Mouse (Mus musculus) intestine, embryonic 15.5 days (tissue): ENCODE data around the gene Cadps. TPM values are rescaled to one million over a fixed set of nuclear protein-coding genes. Genes with fewer than 3 reads are reported as not detected.
A peak's percentile ranks its signal among the peaks of the same experiment; 100 is the strongest.
"Not testable (repeated sequence)": the region's sequence is repeated elsewhere in the genome, so short reads cannot be mapped to it uniquely, and the experiment has no call there.

Experiments
- ATAC-seq: fragments of 200-750 bp; cut with Nextera tagmentation; 2 replicates; pipeline ENCODE4 v1.8.0; 2017; ENCODE audit warnings: moderate TSS enrichment, moderate library complexity
- H3K27ac ChIP-seq: fragments of 300-500 bp; sonication (generic); 2 replicates; pipeline ENCODE4 v1.5.1; 2015; ENCODE audit warnings: mild to moderate bottlenecking, inconsistent platforms
- H3K27me3 ChIP-seq: fragments of 300-500 bp; sonication (generic); replicated peaks from 2 replicates; pipeline ENCODE4 v1.6.1; 2015; ENCODE audit warnings: inconsistent platforms
- H3K36me3 ChIP-seq: fragments of 300-500 bp; sonication (generic); 2 replicates; pipeline ENCODE4 v1.6.1; 2015; ENCODE audit warnings: inconsistent platforms
- H3K4me1 ChIP-seq: fragments of 300-500 bp; sonication (generic); replicated peaks from 2 replicates; pipeline ENCODE4 v1.6.1; 2015; ENCODE audit warnings: inconsistent platforms
- H3K4me2 ChIP-seq: fragments of 300-500 bp; sonication (generic); replicated peaks from 2 replicates; pipeline ENCODE4 v1.6.1; 2015; ENCODE audit warnings: mild to moderate bottlenecking, inconsistent platforms
- H3K4me3 ChIP-seq: fragments of 300-500 bp; sonication (generic); replicated peaks from 2 replicates; pipeline ENCODE4 v1.5.1; 2015; ENCODE audit warnings: inconsistent platforms
- H3K9ac ChIP-seq: fragments of 300-500 bp; sonication (generic); 2 replicates; pipeline ENCODE4 v1.6.1; 2015; ENCODE audit warnings: inconsistent platforms
- H3K9me3 ChIP-seq: fragments of 300-500 bp; sonication (generic); 2 replicates; pipeline ENCODE4 v1.6.1; 2016; ENCODE audit warnings: inconsistent platforms
- WGBS: fragments of 180-500 bp; shearing (Covaris S2); methylation state at CpG from one replicate; pipeline ENCODE4 v1.1.7; 2015; 5-methylcytosine and 5-hydroxymethylcytosine counted together
- polyA plus RNA-seq: library from polyadenylated mRNA; unstranded; fragments of >200 nt; fragmentation: Nextera tagmentation; extraction: Ambion mirVana; gene quantifications from 2 replicates; pipeline ENCODE4 v1.2.1, GENCODE M21; 2015

The Cadps gene
- polyA plus RNA-seq, 1 experiment from 2014 or later: 2.5 TPM

GRCm38 (mm10) chr14:12575105-12575504 lies 247.8 kb downstream of the Cadps start:
- no peak overlapping the region for H3K4me2 ChIP-seq
- no peak overlapping the region for H3K4me3 ChIP-seq
- no peak for ATAC-seq
- no peaks in the 10 kb centered on the region for H3K4me1 ChIP-seq
- no peak overlapping the region for H3K27ac ChIP-seq
- 28% methylated on average over 3 of the region's 3 CpGs for WGBS
- H3K9ac ChIP-seq: no peak overlapping the region
- no peaks in the 10 kb centered on the region for H3K36me3 ChIP-seq
- no peaks in the 10 kb centered on the region for H3K27me3 ChIP-seq
- H3K9me3 ChIP-seq: no peaks in the 10 kb centered on the region

- no peak overlapping the region for H3K27ac ChIP-seq
- no peak for ATAC-seq
Observed at GRCm38 (mm10) chr14:12574336-12574735, 248.5 kb downstream of the Cadps start.

GRCm38 (mm10) chr14:12561730-12562129 lies 261.1 kb downstream of the Cadps start:
- H3K9me3 ChIP-seq, H3K36me3 ChIP-seq, H3K4me3 ChIP-seq, H3K4me1 ChIP-seq, H3K27ac ChIP-seq, H3K9ac ChIP-seq, H3K4me2 ChIP-seq, ATAC-seq, H3K27me3 ChIP-seq: not testable (repeated sequence)

More at GRCm38 (mm10) chr14:12574336-12574735, 248.5 kb downstream of the Cadps start:
- Histone ChIP-seq H3K9ac (no peak overlapping the region), H3K4me2 (no peak overlapping the region), H3K36me3 (no peaks in the 10 kb centered on the region), H3K9me3 (no peaks in the 10 kb centered on the region), H3K27me3 (no peaks in the 10 kb centered on the region), H3K4me3 (no peak overlapping the region), H3K4me1 (no peaks in the 10 kb centered on the region)
- WGBS: 80% methylated on average over 4 of the region's 4 CpGs

- Histone ChIP-seq H3K9me3 (no peaks in the 10 kb centered on the region), H3K4me2 (no peak overlapping the region), H3K4me1 (no peaks in the 10 kb centered on the region), H3K9ac (no peak overlapping the region), H3K27ac (no peak overlapping the region), H3K4me3 (no peak overlapping the region), H3K36me3 (no peaks in the 10 kb centered on the region), H3K27me3 (no peaks in the 10 kb centered on the region)
- WGBS: 58% methylated on average over 1 of the region's 1 CpGs
- ATAC-seq: no peak
Observed at GRCm38 (mm10) chr14:12560233-12560577, 262.7 kb downstream of the Cadps start.

- H3K27me3 ChIP-seq: no peaks in the 10 kb centered on the region
- no peak for ATAC-seq
- no peak overlapping the region for H3K27ac ChIP-seq
- H3K4me1 ChIP-seq: no peaks in the 10 kb centered on the region
- H3K4me3 ChIP-seq: no peak overlapping the region
- 77% methylated on average over 3 of the region's 3 CpGs for WGBS
- H3K9me3 ChIP-seq: no peaks in the 10 kb centered on the region
- H3K4me2 ChIP-seq: no peak overlapping the region
- no peaks in the 10 kb centered on the region for H3K36me3 ChIP-seq
- no peak overlapping the region for H3K9ac ChIP-seq
Observed at GRCm38 (mm10) chr14:12559574-12560232, 263.2 kb downstream of the Cadps start.

- WGBS: 61% methylated on average over 7 of the region's 7 CpGs
- no peak overlapping the region for H3K9ac ChIP-seq
- H3K27me3 ChIP-seq: no peaks in the 10 kb centered on the region
- H3K36me3 ChIP-seq: no peaks in the 10 kb centered on the region
- H3K27ac ChIP-seq: no peak overlapping the region
- H3K9me3 ChIP-seq: no peaks in the 10 kb centered on the region
- no peak overlapping the region for H3K4me2 ChIP-seq
- no peaks in the 10 kb centered on the region for H3K4me1 ChIP-seq
- no peak for ATAC-seq
- H3K4me3 ChIP-seq: no peak overlapping the region
Observed at GRCm38 (mm10) chr14:12558920-12559573, 263.8 kb downstream of the Cadps start.

- Histone ChIP-seq H3K4me3 (no peak overlapping the region), H3K9ac (no peak overlapping the region), H3K27ac (no peak overlapping the region), H3K36me3 (no peaks in the 10 kb centered on the region), H3K4me2 (no peak overlapping the region), H3K9me3 (no peaks in the 10 kb centered on the region), H3K27me3 (no peaks in the 10 kb centered on the region), H3K4me1 (no peaks in the 10 kb centered on the region)
- 68% methylated on average over 2 of the region's 2 CpGs for WGBS
- ATAC-seq: no peak
Observed at GRCm38 (mm10) chr14:12554486-12554885, 268.4 kb downstream of the Cadps start.

GRCm38 (mm10) chr14:12551353-12551752 lies 271.5 kb downstream of the Cadps start:
- H3K9ac ChIP-seq: no peak overlapping the region
- no peaks in the 10 kb centered on the region for H3K4me1 ChIP-seq
- no peaks in the 10 kb centered on the region for H3K36me3 ChIP-seq
- H3K4me3 ChIP-seq: no peak overlapping the region
- H3K9me3 ChIP-seq: no peaks in the 10 kb centered on the region
- peak; percentile 39; the same call in 1 of the 2 replicates for ATAC-seq
- WGBS: 44% methylated on average over 6 of the region's 6 CpGs
- H3K27ac ChIP-seq: no peak overlapping the region
- no peaks in the 10 kb centered on the region for H3K27me3 ChIP-seq
- H3K4me2 ChIP-seq: no peak overlapping the region

GRCm38 (mm10) chr14:12550931-12551330 lies 271.9 kb downstream of the Cadps start:
- Histone ChIP-seq H3K27ac (no peak overlapping the region), H3K36me3 (no peaks in the 10 kb centered on the region), H3K9ac (no peak overlapping the region), H3K4me3 (no peak overlapping the region), H3K4me1 (no peaks in the 10 kb centered on the region), H3K9me3 (no peaks in the 10 kb centered on the region), H3K4me2 (no peak overlapping the region), H3K27me3 (no peaks in the 10 kb centered on the region)
- WGBS: 44% methylated on average over 5 of the region's 5 CpGs
- ATAC-seq: no peak

GRCm38 (mm10) chr14:12549290-12549689 lies 273.6 kb downstream of the Cadps start:
- H3K4me1 ChIP-seq: no peaks in the 10 kb centered on the region
- ATAC-seq: no peak
- no peak overlapping the region for H3K4me3 ChIP-seq
- H3K9me3 ChIP-seq: no peaks in the 10 kb centered on the region
- H3K27ac ChIP-seq: no peak overlapping the region
- H3K4me2 ChIP-seq: no peak overlapping the region
- no peak overlapping the region for H3K9ac ChIP-seq
- H3K36me3 ChIP-seq: no peaks in the 10 kb centered on the region
- no peaks in the 10 kb centered on the region for H3K27me3 ChIP-seq

GRCm38 (mm10) chr14:12547496-12547895 lies 275.4 kb downstream of the Cadps start:
- Histone ChIP-seq H3K4me1 (no peaks in the 10 kb centered on the region), H3K4me2 (no peak overlapping the region), H3K4me3 (no peak overlapping the region), H3K36me3 (no peaks in the 10 kb centered on the region), H3K27ac (no peak overlapping the region), H3K9ac (no peak overlapping the region), H3K9me3 (no peaks in the 10 kb centered on the region), H3K27me3 (no peaks in the 10 kb centered on the region)
- WGBS: 95% methylated on average over 4 of the region's 4 CpGs
- ATAC-seq: no peak

GRCm38 (mm10) chr14:12541733-12542132 lies 281.1 kb downstream of the Cadps start:
- Histone ChIP-seq H3K36me3 (no peaks in the 10 kb centered on the region), H3K9me3 (no peaks in the 10 kb centered on the region), H3K27ac (no peak overlapping the region), H3K4me3 (no peak overlapping the region), H3K9ac (no peak overlapping the region), H3K4me1 (no peaks in the 10 kb centered on the region), H3K4me2 (no peak overlapping the region), H3K27me3 (no peaks in the 10 kb centered on the region)
- no peak for ATAC-seq
- WGBS: 44% methylated on average over 2 of the region's 2 CpGs

- no peak for ATAC-seq
- H3K27me3 ChIP-seq: no peaks in the 10 kb centered on the region
Observed at GRCm38 (mm10) chr14:12539071-12539470, 283.8 kb downstream of the Cadps start.

More at GRCm38 (mm10) chr14:12539071-12539470, 283.8 kb downstream of the Cadps start:
- H3K9me3 ChIP-seq: no peaks in the 10 kb centered on the region
- no peaks in the 10 kb centered on the region for H3K4me1 ChIP-seq
- H3K27ac ChIP-seq: no peak overlapping the region
- WGBS: 84% methylated on average over 5 of the region's 5 CpGs
- no peak overlapping the region for H3K4me2 ChIP-seq
- no peak overlapping the region for H3K4me3 ChIP-seq
- no peaks in the 10 kb centered on the region for H3K36me3 ChIP-seq
- H3K9ac ChIP-seq: no peak overlapping the region
